Mouse (Mus musculus): ENCODE results near the gene Cpeb4. TPM values are rescaled to one million over a fixed set of nuclear protein-coding genes. Genes with fewer than 3 reads are reported as not detected.

Cpeb4 gene
- total RNA-seq, 2 experiments from 2014 or later = 17.7 to 25.3 TPM

GRCm38 (mm10) chr11:31846771-31847468 is 25.1 kb upstream of the Cpeb4 start:
- no peak for ATAC-seq (ENCODE audit: poor library complexity, severe bottlenecking)

GRCm38 (mm10) chr11:31847469-31847805 is 24.6 kb upstream of the Cpeb4 start:
- no peak for ATAC-seq (ENCODE audit: poor library complexity, severe bottlenecking)

- ATAC-seq (ENCODE audit: poor library complexity, severe bottlenecking) = no peak
Measured at GRCm38 (mm10) chr11:31848725-31849124, 23.3 kb upstream of the Cpeb4 start.

GRCm38 (mm10) chr11:31850156-31850775 is 21.7 kb upstream of the Cpeb4 start:
- ATAC-seq (ENCODE audit: poor library complexity, severe bottlenecking) = peak; percentile 57

- ATAC-seq (ENCODE audit: poor library complexity, severe bottlenecking) = no peak
Measured at GRCm38 (mm10) chr11:31850995-31851394, 21.0 kb upstream of the Cpeb4 start.

DNA sequence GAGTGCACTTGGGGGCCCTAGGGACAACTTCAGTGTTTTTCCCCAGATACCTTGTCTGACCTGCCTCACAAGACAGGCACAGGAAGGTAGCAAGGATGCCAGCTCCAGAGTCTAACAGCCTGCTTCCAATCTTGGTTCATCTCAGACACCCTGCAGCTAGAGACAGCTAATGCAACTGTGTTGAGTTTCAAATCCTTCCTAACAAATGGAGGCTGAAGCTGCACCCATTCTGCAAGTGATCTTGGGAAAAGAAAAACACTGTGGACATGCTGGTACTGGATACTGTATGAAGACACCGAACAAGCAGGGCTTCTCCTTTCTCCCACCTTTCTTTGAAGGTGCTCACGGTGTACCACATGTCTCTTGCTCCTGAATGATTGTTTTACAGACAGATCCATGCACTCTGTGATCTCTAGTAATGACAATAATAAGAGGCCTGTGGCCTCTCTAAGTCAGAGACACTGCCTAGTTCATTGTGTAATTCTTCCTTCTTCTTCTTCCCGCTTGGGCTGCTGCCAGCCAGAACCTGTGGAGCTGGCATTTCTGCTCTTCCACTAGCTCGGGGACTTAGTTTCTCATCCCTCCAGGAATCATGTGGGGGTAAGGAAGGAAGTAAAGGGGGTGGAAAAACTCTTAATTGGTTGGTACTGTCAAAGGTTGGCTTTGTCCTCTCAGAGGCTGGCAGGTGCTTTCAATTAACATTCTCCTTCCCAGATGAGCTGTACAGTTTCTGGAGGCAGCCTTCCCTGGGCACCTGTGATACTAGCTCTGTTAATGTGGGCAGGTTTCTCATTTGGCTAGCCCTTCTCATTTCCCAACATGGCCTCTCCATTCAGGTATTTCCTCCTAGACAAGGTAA is 20.1 kb upstream of the Cpeb4 start:
- peak; percentile 23; the same call in 1 of the 2 replicates for ATAC-seq (ENCODE audit: poor library complexity, severe bottlenecking)

GRCm38 (mm10) chr11:31854955-31855354 is 17.1 kb upstream of the Cpeb4 start:
- no peak for ATAC-seq (ENCODE audit: poor library complexity, severe bottlenecking)

DNA sequence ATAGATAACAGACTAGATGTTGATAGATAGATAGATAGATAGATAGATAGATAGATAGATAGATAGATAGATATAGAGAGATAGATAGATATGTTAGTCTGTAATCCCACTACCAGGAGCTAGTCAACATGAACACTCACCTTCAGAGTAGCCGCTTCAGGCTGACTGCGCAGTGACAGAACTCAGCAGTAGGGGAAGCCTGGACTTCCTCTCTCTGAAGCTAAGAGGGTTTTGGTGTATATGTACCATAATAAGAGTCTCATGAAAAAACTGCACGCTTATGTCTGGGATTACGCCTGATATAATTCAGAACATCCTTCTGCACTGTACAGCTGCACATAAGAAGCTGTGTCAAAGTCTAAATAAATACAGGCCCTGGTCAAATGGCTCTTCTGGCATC is 14.5 kb upstream of the Cpeb4 start:
- ATAC-seq (ENCODE audit: poor library complexity, severe bottlenecking) = peak; percentile 49; the same call in 1 of the 2 replicates

GRCm38 (mm10) chr11:31861149-31861890 is 10.7 kb upstream of the Cpeb4 start:
- ATAC-seq (ENCODE audit: poor library complexity, severe bottlenecking) = peak; percentile 47

GRCm38 (mm10) chr11:31867976-31868375 is 4.0 kb upstream of the Cpeb4 start:
- ATAC-seq (ENCODE audit: poor library complexity, severe bottlenecking) = no peak

DNA sequence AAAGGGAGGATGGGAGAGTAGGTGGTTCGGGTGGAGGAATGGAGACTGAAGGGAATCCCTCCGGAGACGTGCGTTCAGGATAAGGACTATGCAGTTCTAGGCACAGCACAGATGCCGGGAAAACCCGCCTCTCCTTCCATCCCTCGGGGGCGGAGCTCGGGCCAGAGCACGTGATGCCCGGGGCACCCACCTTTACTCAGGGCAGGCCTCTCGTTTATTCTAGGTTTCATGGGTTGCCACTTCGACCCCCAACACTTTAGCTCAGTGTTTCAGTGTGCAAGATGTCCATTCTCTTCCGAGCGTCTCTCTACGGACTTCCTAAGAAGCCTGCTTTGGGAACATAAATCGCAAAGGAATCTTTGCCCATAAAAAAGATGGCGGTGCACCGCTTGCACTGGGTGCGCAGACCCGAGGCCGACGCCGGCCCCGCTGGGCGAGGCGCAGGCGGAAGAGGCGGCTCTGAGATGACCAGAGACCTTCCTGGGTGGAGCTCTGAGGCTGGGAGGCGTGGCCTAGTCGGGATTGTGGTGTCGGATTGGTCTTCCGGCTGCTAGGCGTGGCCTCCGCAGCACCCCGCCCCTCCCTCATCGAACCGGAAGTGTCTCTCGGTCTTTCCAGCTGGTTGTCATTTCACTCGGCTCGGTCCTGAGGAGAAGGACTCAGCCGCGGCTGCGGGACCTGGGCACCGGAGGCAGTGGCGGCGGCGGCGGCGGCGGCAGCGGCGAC is 1.6 kb upstream of the Cpeb4 start:
- ATAC-seq (ENCODE audit: poor library complexity, severe bottlenecking) = peak; percentile 96

DNA sequence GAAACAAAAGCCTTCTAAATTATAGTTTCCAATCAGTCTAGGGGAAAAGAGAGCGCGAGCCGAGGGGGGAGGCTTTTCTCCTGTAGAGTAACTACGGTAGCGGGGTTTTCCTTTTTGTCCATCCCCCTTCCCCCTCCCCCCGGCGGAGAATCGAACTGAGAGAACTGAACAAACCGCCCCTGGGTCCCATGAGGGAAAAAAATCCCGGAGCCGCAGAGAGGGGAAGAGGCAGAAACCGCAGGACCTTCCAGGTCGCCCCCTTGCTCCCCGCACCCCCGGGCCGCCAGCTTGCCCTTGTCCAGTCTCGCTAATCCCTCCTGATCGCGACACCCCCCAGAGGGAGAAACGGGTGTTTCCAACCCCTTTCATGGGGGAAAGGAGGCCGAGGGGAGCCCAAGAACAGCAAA is 873 bp upstream of the Cpeb4 start:
- ATAC-seq (ENCODE audit: poor library complexity, severe bottlenecking) = no peak

DNA sequence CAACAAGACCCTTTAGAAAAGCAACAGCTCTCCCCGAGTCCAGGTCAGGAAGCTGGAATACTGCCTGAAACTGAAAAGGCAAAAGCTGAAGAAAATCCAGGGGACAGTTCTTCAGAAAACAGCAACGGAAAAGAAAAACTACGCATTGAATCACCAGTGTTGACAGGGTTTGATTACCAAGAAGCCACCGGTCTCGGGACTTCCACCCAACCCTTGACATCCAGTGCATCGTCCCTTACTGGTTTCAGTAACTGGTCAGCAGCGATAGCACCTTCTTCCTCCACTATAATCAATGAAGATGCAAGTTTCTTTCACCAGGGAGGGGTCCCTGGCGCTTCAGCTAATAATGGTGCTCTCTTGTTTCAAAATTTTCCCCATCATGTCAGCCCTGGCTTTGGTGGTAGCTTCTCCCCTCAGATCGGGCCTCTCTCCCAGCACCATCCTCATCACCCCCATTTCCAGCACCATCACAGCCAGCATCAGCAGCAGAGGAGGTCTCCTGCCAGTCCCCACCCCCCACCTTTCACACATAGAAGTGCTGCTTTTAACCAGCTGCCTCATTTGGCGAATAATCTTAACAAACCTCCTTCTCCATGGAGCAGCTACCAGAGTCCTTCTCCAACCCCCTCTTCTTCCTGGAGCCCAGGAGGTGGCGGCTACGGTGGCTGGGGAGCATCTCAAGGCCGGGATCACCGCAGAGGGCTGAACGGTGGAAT is 693 bp downstream of the Cpeb4 start:
- no peak for ATAC-seq (ENCODE audit: poor library complexity, severe bottlenecking)

- ATAC-seq (ENCODE audit: poor library complexity, severe bottlenecking) = no peak
Measured at GRCm38 (mm10) chr11:31874071-31874470, 2.1 kb downstream of the Cpeb4 start.

DNA sequence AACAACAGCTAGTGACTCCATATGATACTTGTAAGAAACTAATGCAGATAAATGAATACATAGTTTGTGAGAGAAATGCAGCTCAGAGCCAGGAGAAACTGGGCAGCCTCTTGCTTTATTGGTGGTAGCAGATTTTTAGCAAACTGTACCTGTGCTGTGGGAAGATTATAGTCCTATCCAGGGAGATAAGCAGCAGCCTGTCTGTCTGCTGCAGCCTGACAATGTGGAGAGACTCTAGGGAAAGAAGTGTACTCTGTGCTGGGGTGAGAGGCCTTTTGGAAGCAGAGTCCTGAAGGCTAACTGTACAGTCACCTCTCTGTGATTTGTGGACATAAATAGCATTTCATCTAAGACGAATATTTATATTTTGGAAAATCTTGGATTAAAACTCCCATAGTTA is 11.7 kb downstream of the Cpeb4 start:
- no peak for ATAC-seq (ENCODE audit: poor library complexity, severe bottlenecking)

DNA sequence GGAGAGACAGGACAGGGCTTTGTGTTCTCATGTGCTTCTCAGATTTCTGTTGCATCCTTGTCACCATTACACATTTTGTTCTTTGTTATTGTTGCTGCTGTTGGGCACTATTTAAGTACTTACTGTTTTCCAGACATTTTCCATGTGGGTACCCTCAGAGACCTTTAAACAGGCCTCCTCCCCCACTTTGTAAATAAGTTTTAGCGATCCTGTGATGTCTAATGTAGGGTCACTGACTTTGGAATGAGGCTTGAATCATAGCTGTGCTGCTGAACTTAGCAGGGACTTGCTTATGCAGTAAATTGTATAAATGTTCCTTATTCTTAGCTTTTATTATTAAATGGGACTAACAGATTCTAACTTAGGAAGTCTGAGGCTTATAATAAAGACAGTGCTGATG is 13.8 kb downstream of the Cpeb4 start:
- ATAC-seq (ENCODE audit: poor library complexity, severe bottlenecking) = no peak

DNA sequence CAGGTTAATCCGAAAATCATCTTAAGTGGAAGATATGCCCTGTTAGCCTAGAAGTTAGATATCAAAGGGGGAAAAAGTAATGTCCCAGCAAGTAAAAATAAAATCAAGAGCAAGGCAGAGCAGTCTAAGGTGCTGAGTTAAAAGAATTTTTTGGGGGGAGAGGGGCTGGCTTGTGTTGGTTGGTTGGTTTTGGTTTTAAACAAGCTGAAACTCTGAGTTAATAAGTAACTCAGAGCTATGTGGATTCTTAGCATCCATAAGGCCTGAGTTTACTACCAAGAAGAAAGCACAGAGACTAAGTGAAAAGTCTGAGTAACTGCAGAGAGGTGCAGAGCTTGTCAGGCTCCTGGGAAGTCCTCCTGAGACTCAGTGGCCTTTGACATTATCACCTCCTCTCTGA is 16.2 kb downstream of the Cpeb4 start:
- ATAC-seq (ENCODE audit: poor library complexity, severe bottlenecking) = no peak

- ATAC-seq (ENCODE audit: poor library complexity, severe bottlenecking) = no peak
Measured at GRCm38 (mm10) chr11:31892152-31892551, 20.1 kb downstream of the Cpeb4 start.

GRCm38 (mm10) chr11:31893639-31894038 is 21.6 kb downstream of the Cpeb4 start:
- no peak for ATAC-seq (ENCODE audit: poor library complexity, severe bottlenecking)

All from megakaryocyte, adult 5-6 weeks (primary cell).